Mouse (Mus musculus) cerebellum, adult 8-10 months (tissue): Measurements from ENCODE around the gene Pcolce.
A peak's percentile ranks its signal among the peaks of the same experiment; 100 is the strongest.

Source experiments
- DNase-seq: peaks from one replicate; pipeline ENCODE4 v3.0.0; 2022

The Pcolce gene

DNA sequence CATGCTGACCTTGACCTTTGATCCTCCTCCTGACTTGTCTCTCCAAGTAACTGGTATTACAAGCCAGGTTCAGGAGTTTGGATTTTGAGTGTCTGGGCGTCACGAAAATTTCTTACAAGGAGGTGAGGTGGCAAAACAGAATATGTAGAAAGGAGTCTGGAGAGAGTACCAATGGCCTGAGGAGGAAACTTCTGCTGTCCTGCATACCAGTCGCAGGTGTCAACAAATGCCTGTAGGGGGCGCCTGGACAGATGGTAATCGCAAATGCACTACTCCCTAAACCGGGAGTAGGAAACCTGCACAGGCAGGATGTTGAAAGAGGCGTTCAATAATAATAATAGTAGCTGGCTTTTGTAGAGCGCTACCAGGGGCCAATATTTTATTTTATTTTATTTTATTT is 28.6 kb downstream of the Pcolce start:
- peak; percentile 75 for DNase-seq

DNA sequence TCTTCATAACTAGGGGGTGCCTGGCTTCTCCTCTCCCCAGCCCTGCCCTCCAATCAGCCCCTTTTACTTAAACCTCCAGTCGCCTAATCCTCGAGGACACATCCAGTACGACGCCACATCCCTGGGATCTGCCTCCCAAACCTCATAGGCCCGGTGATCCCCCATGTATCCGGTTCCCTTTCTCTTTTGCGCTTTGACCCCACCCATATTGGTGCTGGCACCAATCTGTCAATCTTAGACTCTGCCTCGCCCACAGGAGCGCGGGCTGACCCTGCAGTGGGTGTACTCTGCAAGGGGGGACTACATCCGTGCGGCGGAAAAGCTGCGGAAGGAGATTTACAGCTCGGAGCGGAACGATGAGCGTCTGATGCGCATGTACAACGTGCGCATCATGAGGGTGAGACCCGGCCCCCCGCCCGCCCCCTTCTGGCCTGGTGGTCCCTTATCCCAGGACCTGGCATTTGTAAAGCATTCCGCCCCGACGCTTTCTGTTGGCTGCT is 29.9 kb downstream of the Pcolce start:
- no peak for DNase-seq

DNA sequence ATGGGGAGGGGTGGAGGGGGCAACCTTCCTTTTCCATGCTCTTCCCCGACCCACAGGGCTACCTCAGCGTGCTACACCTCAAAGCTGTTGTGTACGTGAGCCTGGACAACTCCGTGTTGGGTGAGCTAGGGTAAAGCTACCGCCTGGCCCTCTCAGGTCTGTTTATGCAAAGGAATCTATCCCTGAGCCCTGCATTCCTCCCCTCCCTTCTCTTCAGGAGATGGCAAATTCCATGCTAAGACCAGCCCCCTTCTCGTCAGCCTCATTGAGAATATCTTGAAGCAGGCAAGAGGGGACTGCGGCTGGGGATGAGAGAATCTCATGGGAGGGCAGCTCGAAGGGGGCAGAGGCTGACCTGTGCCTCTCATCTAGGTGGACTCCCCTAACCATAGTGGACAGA is 30.9 kb downstream of the Pcolce start:
- DNase-seq = no peak

DNA sequence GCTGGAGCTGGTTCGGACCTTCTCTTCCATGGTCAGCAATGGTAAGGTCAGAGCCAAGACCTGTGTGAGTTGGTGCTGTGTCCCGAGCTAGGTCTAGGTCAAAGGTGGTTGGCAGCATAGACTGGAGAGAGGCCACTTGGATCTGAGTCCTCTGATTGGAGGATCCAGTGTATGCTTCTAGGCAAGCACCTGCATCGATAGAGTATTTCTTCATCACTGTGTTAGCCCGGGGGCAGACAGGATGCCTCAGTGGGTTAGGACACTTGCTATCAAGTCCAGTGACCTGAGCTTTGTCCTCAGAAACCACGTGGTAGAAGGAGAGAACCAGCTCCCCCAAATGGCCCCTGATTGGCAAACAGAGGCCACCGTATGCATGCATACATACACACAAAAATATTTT is 33.3 kb downstream of the Pcolce start:
- no peak for DNase-seq

DNA sequence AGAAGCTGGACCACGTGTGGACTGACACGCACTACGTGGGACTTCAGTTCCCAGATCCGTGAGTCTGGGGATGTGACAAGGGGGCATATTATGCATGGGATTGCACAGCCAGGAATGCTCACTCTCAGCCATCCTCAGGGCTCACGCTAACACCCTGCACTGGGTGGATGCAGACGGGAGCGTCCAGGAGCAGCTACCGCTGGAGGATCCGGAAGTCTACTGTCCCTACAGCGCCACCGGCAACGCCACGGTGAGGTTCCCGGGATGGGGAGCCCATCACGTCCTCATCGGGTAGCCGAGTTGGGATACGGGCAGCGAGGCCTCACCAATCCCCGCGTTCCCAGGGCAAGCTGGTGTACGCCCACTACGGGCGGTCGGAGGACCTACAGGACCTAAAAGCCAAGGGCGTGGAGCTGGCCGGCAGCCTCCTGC is 39.1 kb downstream of the Pcolce start:
- peak; percentile 75 for DNase-seq

DNA sequence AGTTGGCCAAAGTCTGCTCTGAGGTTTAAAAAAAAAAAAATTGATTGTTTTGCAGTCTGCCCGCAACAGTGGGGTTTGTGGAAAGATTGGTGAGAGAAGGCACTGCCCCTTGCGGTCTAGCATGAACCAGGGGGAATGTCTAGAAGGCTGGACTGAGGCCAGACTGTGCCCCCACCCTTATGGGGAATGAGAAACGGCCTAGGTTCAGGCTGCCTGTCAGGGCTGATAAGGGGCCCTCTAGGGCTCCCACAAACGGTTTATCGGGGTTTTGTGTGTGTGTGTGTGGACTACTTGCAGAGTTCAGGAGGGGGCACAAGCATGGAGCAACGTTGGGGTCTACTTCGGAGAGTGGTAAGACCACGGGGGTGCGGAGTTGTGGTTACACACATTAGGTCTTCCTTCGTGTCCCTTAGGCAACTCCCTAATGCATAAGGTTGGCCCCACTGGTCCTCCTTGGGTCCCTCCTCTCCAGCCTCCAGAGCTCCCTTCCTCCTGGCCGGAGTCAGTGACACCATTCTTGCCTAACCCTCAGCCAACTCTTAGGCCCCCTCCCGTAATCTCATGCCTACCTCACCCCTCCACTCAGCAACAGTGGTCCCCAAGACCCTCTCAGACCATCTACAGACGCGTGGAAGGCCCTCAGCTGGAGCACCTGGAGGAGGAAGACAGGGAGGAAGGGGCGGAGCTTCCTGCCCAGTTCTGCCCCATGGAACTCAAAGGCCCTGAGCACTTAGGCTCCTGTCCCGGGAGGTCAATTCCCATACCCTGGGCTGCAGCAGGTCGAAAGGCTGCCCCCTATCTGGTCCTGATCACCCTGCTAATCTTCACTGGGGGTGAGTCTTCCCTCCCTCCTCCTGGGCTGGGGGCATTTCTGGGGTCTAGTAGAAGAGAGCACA is 42.6 kb downstream of the Pcolce start:
- DNase-seq = no peak

DNA sequence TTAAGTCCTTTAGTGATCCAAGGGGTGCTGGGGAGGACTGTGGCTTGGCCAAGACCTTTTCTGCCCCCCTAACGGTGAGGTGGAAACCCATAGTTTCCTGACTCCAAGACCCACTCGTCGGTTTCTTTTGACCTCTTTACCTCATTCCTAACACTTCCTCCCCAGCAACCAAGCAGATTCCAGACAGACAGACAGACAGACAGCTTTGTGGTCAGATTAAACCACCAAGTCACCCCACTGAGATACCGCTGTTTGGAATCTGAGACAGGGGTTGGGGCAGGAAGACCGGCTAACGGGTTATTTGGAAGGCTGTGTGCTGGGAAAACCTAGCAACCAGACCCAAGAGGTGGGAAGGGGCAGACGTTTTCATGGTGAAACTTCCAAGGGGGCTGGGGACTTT is 43.4 kb downstream of the Pcolce start:
- DNase-seq = no peak

DNA sequence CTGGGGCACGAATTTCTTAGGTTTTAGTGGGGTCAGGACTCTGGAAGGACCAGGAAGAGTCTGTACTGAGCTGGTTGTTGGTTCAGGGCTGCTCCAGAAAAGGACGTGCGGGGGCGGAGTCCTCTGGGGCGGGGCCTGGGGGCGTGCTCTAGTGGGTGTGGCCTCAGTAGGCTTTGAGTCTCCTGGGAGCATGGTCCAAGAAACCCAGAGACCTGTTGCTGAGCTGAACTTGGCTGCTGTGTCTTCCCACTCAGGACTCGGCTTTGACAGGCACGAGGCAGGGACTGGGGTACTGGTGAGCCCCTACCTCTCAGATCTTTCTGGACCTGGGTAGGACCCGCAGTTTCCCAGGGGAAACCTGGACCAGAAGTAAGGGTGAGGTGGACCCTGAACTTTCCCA is 43.9 kb downstream of the Pcolce start, which contains the start of gene Tfr2:
Tfr2 (plus strand) TSS at position 176 of the 400 bp plus-strand sequence.
- no peak for DNase-seq

DNA sequence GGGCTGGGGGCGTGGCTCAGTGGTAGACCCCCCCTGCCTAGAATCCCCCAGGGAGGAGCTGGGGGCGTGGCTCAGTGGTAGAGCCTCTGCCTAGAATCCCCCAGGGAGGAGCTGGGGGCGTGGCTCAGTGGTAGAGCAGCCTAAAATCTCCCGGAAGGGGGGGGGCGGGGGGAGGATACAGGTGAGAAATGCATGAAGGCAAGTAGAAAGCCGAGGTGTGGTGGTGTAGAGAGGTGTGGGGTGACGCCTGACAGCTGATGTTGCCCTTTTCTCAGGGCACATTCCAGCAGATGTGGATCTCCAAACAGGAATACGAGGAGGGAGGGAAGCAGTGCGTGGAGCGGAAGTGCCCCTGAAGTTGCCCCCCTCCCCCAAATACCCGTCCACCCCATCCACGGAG is 44.6 kb downstream of the Pcolce start:
- DNase-seq = no peak

DNA sequence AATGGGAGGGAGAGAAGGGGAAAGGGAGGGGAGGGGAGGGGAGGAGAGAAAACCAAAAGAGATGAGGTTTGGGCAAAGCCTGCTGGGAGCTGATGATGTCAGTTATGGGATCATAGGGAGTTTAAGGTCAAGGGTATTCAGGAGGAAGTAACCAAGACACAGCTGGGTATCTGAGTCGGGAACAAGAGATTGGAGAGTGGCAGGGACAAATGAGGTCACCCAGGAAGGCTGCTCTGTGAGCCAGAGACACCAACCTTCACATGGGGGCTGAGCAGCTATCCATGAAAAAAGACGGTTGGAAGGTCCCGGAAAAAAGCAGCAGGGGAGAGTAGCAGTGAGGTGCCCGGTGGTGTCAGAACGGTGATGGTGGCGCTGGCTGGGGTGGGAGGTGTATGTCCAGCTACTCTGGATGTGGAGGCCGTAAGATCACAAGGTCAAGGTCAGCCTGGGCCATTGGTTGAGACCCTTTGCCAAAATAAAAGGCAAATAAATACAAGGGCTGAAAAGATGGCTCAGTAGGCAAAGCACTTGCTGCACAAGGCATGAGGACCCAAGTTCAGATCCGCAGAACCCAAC is 45.3 kb downstream of the Pcolce start:
- DNase-seq = no peak

DNA sequence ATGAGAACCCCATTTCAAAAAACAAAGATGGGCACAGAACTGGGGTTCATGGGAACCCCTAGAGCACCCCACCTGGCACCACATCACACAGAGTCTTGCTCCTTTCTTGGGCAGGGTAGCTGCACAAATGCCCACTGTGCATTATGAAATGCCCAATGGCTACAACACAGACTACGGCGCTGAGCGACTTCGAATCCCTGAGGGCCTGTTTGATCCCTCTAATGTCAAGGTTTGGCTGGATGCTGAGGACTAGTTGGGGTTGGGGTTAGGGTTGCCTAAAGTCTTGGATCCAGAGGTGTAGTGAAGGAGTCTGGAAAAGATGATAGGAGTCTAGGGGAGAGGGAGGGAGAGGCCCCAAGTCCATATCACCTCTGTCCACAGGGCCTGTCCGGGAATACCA is 47.2 kb downstream of the Pcolce start:
- no peak for DNase-seq

DNA sequence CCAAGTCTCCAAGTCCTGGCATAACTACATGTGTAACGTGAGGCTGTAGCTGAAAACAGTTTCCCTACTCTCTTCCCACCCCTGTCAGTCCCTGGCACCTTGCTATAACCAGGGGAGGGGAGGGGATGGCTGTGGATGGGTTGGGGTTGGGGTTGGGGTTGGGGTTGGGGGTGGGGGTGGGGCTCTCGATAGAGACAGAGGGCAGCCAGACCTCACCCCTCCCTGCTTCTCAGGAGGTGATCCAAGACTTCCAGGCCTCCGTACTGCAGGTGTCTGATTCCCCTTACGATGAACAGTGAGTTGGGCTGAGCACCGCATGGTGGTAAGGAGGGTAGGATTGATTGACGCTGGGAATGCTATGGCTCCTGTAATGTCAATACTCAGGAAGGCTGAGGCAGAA is 47.8 kb downstream of the Pcolce start:
- no peak for DNase-seq

DNA sequence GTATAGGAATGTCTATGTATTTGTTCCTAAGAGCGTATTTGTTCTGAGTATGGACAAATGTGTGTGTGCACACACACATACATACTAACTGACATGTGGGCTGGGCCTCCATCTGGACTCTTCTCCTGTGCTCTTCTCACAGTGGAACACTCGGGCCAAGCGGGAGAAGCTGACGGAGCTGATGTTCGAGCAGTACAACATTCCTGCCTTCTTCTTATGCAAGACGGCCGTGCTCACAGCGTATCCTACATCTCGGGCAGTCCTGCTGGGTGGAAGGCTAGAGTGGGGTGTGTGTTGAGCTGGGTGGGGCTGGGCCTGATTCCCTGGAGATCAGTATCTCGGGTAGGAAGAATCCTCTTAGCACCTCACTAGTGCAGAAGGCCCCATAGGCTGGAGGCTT is 50.6 kb downstream of the Pcolce start:
- no peak for DNase-seq

DNA sequence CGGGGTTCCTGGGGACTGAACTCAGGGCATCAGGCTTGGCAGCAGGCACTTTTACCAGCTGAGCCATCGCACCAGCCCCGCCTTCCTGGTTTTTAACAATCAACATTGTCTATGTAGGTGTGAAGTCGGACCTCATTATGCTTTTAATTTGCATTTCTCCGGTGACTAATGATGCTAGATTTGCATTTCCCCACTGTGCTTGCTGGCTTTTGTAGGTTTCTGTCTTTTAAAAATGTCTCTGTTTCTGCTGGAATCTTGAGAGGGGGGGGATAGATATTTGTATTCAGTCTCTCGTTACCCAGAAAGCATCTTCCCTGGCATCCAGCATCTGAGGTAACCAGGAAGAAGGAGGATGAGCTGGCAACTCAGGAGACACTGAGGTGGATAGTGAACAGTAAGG is 52.0 kb downstream of the Pcolce start:
- no peak for DNase-seq
